Mouse (Mus musculus) intestine, embryonic 15.5 days (tissue): ENCODE data around the gene Cfap57. TPM values are rescaled to one million over a fixed set of nuclear protein-coding genes. Genes with fewer than 3 reads are reported as not detected.

ENCODE experiments used
- ATAC-seq: fragments of 200-750 bp; cut with Nextera tagmentation; 2 replicates; pipeline ENCODE4 v1.8.0; 2017; ENCODE audit warnings: moderate TSS enrichment, moderate library complexity
- H3K27ac ChIP-seq: fragments of 300-500 bp; sonication (generic); 2 replicates; pipeline ENCODE4 v1.5.1; 2015; ENCODE audit warnings: mild to moderate bottlenecking, inconsistent platforms
- H3K27me3 ChIP-seq: fragments of 300-500 bp; sonication (generic); replicated peaks from 2 replicates; pipeline ENCODE4 v1.6.1; 2015; ENCODE audit warnings: inconsistent platforms
- H3K36me3 ChIP-seq: fragments of 300-500 bp; sonication (generic); 2 replicates; pipeline ENCODE4 v1.6.1; 2015; ENCODE audit warnings: inconsistent platforms
- H3K4me1 ChIP-seq: fragments of 300-500 bp; sonication (generic); replicated peaks from 2 replicates; pipeline ENCODE4 v1.6.1; 2015; ENCODE audit warnings: inconsistent platforms
- H3K4me2 ChIP-seq: fragments of 300-500 bp; sonication (generic); replicated peaks from 2 replicates; pipeline ENCODE4 v1.6.1; 2015; ENCODE audit warnings: mild to moderate bottlenecking, inconsistent platforms
- H3K4me3 ChIP-seq: fragments of 300-500 bp; sonication (generic); replicated peaks from 2 replicates; pipeline ENCODE4 v1.5.1; 2015; ENCODE audit warnings: inconsistent platforms
- H3K9ac ChIP-seq: fragments of 300-500 bp; sonication (generic); 2 replicates; pipeline ENCODE4 v1.6.1; 2015; ENCODE audit warnings: inconsistent platforms
- H3K9me3 ChIP-seq: fragments of 300-500 bp; sonication (generic); 2 replicates; pipeline ENCODE4 v1.6.1; 2016; ENCODE audit warnings: inconsistent platforms
- WGBS: fragments of 180-500 bp; shearing (Covaris S2); methylation state at CpG from one replicate; pipeline ENCODE4 v1.1.7; 2015; 5-methylcytosine and 5-hydroxymethylcytosine counted together
- polyA plus RNA-seq: library from polyadenylated mRNA; unstranded; fragments of >200 nt; fragmentation: Nextera tagmentation; extraction: Ambion mirVana; gene quantifications from 2 replicates; pipeline ENCODE4 v1.2.1, GENCODE M21; 2015

Gene Cfap57
- polyA plus RNA-seq, 1 experiment from 2014 or later, result 0.55 TPM

- H3K4me3 ChIP-seq, result no peak overlapping the region
- H3K9ac ChIP-seq, result no peak overlapping the region
- H3K27ac ChIP-seq, result no peak overlapping the region
- H3K27me3 ChIP-seq, result no peaks in the 10 kb centered on the region
- 0 out of 2 replicates have a peak, but pooled peaks cover 3% of the 10 kb centered on the region for H3K4me1 ChIP-seq
- no peaks in the 10 kb centered on the region for H3K36me3 ChIP-seq
- WGBS, result 24% methylated on average over 3 of the region's 3 CpGs
- no peak for ATAC-seq
- no peak overlapping the region for H3K4me2 ChIP-seq
- no peaks in the 10 kb centered on the region for H3K9me3 ChIP-seq
Observed at GRCm38 (mm10) chr4:118505551-118505950, 115.0 kb downstream of the Cfap57 start.

Other genes starting within 250 kb of the Cfap57 start
- 4.4 and 5.1 TPM in 2 replicates for gene Szt2, start 211.5 kb downstream of the Cfap57 start, polyA plus RNA-seq
- gene Med8, start 211.4 kb downstream of the Cfap57 start, polyA plus RNA-seq, result 102 and 103 TPM in 2 replicates
- 178 and 197 TPM in 2 replicates for gene Elovl1, start 192.7 kb downstream of the Cfap57 start, polyA plus RNA-seq
- 223 and 226 TPM in 2 replicates for gene Cdc20, start 183.4 kb downstream of the Cfap57 start, polyA plus RNA-seq
- gene Mpl, start 163.3 kb downstream of the Cfap57 start, polyA plus RNA-seq, result 0.30 and 0.31 TPM in 2 replicates
- gene Tie1, start 130.7 kb downstream of the Cfap57 start, polyA plus RNA-seq, result 22.5 and 23.7 TPM in 2 replicates
- 73.5 and 80.3 TPM in 2 replicates for gene 2610528J11Rik, start 93.8 kb downstream of the Cfap57 start, polyA plus RNA-seq
- 10.7 and 14.3 TPM in 2 replicates for gene Tmem125, start 76.7 kb downstream of the Cfap57 start, polyA plus RNA-seq
- 125 and 144 TPM in 2 replicates for gene Ebna1bp2, start within 50 bp of the Cfap57 start, polyA plus RNA-seq
- gene Olfr62, start 38.2 kb upstream of the Cfap57 start, polyA plus RNA-seq, result not detected in 2 replicates
- not detected in 2 replicates for gene Olfr1342, start 72.0 kb upstream of the Cfap57 start, polyA plus RNA-seq
- not detected in 2 replicates for gene Olfr1341, start 82.7 kb upstream of the Cfap57 start, polyA plus RNA-seq
- not detected in 2 replicates for gene Olfr1340, start 99.4 kb upstream of the Cfap57 start, polyA plus RNA-seq
- not detected in 2 replicates for gene Olfr1339, start 111.4 kb upstream of the Cfap57 start, polyA plus RNA-seq
- gene Olfr1338, start 138.0 kb upstream of the Cfap57 start, polyA plus RNA-seq, result not detected in 2 replicates
- not detected in 2 replicates for gene Olfr1337, start 161.8 kb upstream of the Cfap57 start, polyA plus RNA-seq
- gene Olfr1335, start 189.2 kb upstream of the Cfap57 start, polyA plus RNA-seq, result not detected in 2 replicates
- gene Olfr1333, start 215.5 kb upstream of the Cfap57 start, polyA plus RNA-seq, result not detected in 2 replicates
- gene Olfr1331, start 243.9 kb upstream of the Cfap57 start, polyA plus RNA-seq, result not detected in 2 replicates